Mouse (Mus musculus): ENCODE measurements at regions not wholly inside any gene's neighbourhood (a gene's known extent, or its start where the extent isn't known, plus 50 kb on each side); places are given as distances from the start of the nearest gene placed in this dataset.

DNA sequence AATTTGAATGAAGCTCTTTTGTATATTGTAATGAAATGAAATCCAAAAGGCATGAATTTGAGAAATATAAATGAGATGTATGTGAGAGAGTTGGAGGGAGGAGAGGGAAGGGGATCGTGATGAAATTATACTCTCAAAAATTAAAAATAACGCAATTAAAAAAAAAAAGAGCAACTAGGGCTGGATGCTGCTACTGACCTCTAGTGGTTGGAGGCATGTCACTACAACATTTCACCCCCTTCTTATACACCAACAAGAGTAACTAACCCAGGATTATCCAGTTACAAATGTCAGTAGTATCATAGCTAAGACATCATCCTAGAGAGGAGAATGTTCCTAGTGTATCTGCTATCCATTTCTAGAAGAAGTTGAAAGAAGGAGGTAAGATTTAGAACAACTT is 678.8 kb upstream of the Sox9 start:
- TF ChIP-seq CTCF (IDR thresholded peaks at IDR 0.05; ENCODE audit: extremely low read depth, insufficient read depth, insufficient read length, insufficient replicate concordance), result no peak
- no peak for TF ChIP-seq POLR2A (IDR thresholded peaks at IDR 0.05; ENCODE audit: low read depth, low read length)

Data from spleen, adult 2 months (tissue).